Mouse (Mus musculus): Measurements from ENCODE around the gene Minpp1. TPM values are rescaled to one million over a fixed set of nuclear protein-coding genes. Genes with fewer than 3 reads are reported as not detected.
"Not testable (repeated sequence)": the region's sequence is repeated elsewhere in the genome, so short reads cannot be mapped to it uniquely, and the experiment has no call there.

Minpp1 gene
- polyA plus RNA-seq, 1 experiment = 70.7 TPM

DNA sequence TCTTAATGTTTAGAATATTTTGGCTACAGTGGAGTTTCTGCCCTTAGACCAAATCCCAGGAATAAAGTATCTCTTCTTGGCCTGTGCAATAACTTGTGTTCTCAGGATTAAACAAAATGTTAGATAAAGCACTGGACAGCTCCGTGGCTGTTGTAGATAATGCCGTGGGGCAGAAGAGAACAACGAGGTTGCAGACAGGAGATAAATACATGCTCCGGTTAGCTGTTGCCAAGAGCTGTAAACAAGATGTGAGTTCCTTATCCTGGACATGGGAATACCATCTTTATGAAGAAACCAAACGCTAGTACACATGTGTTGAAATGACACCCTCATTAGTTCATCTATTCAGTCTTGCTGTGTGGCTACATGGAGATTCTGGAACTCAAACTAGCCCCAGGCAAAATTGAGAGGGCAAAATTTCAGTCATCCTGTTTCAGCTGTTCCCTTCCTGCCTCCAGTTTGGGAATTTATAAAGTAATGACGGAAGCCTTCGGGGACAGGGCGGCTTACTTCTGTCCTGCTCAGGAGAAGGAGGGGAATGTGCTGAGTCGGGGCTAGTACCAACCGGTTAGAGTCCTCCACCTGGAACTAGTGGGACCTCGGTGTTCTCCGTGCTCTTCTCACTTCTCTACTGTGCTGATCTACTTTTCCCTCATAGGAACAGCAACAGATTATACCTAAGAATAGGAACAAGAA is 9.4 kb upstream of the Minpp1 start:
- no peak overlapping the region for H3K27ac ChIP-seq (ENCODE audit: control insufficient read depth, insufficient read depth, low read length)
- 90% methylated on average over 12 of the region's 12 CpGs for WGBS
- H3K27me3 ChIP-seq (ENCODE audit: control insufficient read depth, insufficient read depth, low read length) = no peaks in the 10 kb centered on the region
- DNase-seq = no peak
- H3K4me3 ChIP-seq (ENCODE audit: control insufficient read depth, insufficient read depth, low read length) = no peak overlapping the region
- no peak for TF ChIP-seq CTCF (IDR thresholded peaks at IDR 0.05; ENCODE audit: borderline replicate concordance, control insufficient read depth, extremely low read depth, insufficient read depth, low read length, poor library complexity)
- no peak for TF ChIP-seq POLR2A (IDR thresholded peaks at IDR 0.05; ENCODE audit: control insufficient read depth, extremely low read depth, insufficient read depth, low read length, poor library complexity)
- no peaks in the 10 kb centered on the region for H3K4me1 ChIP-seq (replicated peaks; ENCODE audit: control insufficient read depth, insufficient read depth, low read length)
- no peaks in the 10 kb centered on the region for H3K36me3 ChIP-seq (ENCODE audit: control insufficient read depth, insufficient read depth, low read length)

DNA sequence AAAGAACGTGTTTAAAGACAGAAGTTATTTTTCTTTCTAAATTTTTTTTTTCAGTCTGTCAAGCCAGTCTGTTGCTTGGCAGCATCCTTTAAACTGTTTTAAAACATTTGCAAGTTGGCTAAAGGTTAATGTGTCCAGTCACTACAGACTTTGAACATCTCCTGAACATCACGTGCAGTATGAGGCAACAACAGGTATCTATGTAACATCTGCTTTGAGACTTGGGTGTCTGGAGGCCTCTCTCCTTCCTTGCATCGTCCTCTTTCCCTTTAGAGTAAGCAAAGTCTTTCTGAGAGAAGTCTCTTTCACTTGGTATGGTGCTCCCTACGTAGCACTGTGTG is 8.9 kb upstream of the Minpp1 start:
- H3K36me3 ChIP-seq (ENCODE audit: control insufficient read depth, insufficient read depth, low read length) = no peaks in the 10 kb centered on the region
- no peaks in the 10 kb centered on the region for H3K4me1 ChIP-seq (replicated peaks; ENCODE audit: control insufficient read depth, insufficient read depth, low read length)
- no peak for DNase-seq
- TF ChIP-seq POLR2A (IDR thresholded peaks at IDR 0.05; ENCODE audit: control insufficient read depth, extremely low read depth, insufficient read depth, low read length, poor library complexity) (no peak), CTCF (IDR thresholded peaks at IDR 0.05; ENCODE audit: borderline replicate concordance, control insufficient read depth, extremely low read depth, insufficient read depth, low read length, poor library complexity) (no peak)
- H3K27me3 ChIP-seq (ENCODE audit: control insufficient read depth, insufficient read depth, low read length) = no peaks in the 10 kb centered on the region
- H3K27ac ChIP-seq (ENCODE audit: control insufficient read depth, insufficient read depth, low read length) = no peak overlapping the region
- WGBS = 84% methylated on average over 4 of the region's 4 CpGs
- H3K4me3 ChIP-seq (ENCODE audit: control insufficient read depth, insufficient read depth, low read length) = no peak overlapping the region

DNA sequence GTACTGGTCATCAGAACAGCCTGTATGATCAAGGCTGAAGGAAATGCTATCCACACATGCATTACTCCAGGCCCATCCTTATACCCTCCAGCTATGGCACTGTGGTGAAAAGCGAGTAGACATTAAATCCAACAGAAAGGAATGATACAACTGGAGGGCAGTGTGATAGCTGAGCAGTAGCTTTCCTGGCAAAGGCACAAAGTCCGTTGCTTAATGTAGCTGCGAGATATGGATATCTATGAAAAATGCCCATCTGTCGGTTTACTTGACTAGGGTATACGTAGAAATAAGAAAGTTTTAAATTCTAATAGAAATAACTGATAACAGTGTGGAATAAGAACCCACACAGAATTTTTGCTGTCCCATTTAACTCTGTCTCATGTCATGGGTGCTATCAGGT is 5.3 kb upstream of the Minpp1 start:
- DNase-seq = no peak
- TF ChIP-seq CTCF (IDR thresholded peaks at IDR 0.05; ENCODE audit: borderline replicate concordance, control insufficient read depth, extremely low read depth, insufficient read depth, low read length, poor library complexity) = no peak
- TF ChIP-seq POLR2A (IDR thresholded peaks at IDR 0.05; ENCODE audit: control insufficient read depth, extremely low read depth, insufficient read depth, low read length, poor library complexity) = no peak
- Histone ChIP-seq H3K4me3 (ENCODE audit: control insufficient read depth, insufficient read depth, low read length) (no peak overlapping the region), H3K36me3 (ENCODE audit: control insufficient read depth, insufficient read depth, low read length) (no peaks in the 10 kb centered on the region), H3K27ac (ENCODE audit: control insufficient read depth, insufficient read depth, low read length) (no peak overlapping the region), H3K4me1 (replicated peaks; ENCODE audit: control insufficient read depth, insufficient read depth, low read length) (no peaks in the 10 kb centered on the region), H3K27me3 (ENCODE audit: control insufficient read depth, insufficient read depth, low read length) (no peaks in the 10 kb centered on the region)
- WGBS = 97% methylated on average over 5 of the region's 5 CpGs

- H3K4me1 ChIP-seq (replicated peaks; ENCODE audit: control insufficient read depth, insufficient read depth, low read length) = no peaks in the 10 kb centered on the region
- TF ChIP-seq CTCF (IDR thresholded peaks at IDR 0.05; ENCODE audit: borderline replicate concordance, control insufficient read depth, extremely low read depth, insufficient read depth, low read length, poor library complexity) (no peak), POLR2A (IDR thresholded peaks at IDR 0.05; ENCODE audit: control insufficient read depth, extremely low read depth, insufficient read depth, low read length, poor library complexity) (no peak)
- 95% methylated on average over 8 of the region's 8 CpGs for whole genome bisulfite sequencing
- no peaks in the 10 kb centered on the region for H3K36me3 ChIP-seq (ENCODE audit: control insufficient read depth, insufficient read depth, low read length)
- no peak overlapping the region for H3K27ac ChIP-seq (ENCODE audit: control insufficient read depth, insufficient read depth, low read length)
- no peak overlapping the region for H3K4me3 ChIP-seq (ENCODE audit: control insufficient read depth, insufficient read depth, low read length)
- no peaks in the 10 kb centered on the region for H3K27me3 ChIP-seq (ENCODE audit: control insufficient read depth, insufficient read depth, low read length)
- no peak for DNase-seq
Observed at GRCm38 (mm10) chr19:32480791-32481442, 4.7 kb upstream of the Minpp1 start.

DNA sequence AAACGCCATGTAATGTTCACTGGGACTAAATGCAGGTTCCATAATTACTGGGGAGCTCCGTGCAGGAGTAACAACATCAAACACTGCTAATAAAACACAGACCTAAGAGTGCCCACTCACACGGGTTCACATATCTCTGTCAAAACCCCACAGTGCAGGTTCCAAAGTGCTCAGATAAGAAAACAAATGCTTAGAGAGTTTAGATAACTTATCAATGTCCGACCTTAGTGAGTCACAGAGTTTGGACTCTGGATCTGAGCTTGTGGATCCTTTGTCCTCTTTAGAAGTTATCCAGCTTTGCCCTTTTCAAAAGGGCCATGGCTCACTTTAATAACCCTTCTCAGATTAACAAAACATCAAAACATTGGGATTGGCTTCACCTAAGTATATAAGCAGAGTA is 4.1 kb upstream of the Minpp1 start:
- Histone ChIP-seq H3K27ac (ENCODE audit: control insufficient read depth, insufficient read depth, low read length) (no peak overlapping the region), H3K36me3 (ENCODE audit: control insufficient read depth, insufficient read depth, low read length) (no peaks in the 10 kb centered on the region), H3K27me3 (ENCODE audit: control insufficient read depth, insufficient read depth, low read length) (no peaks in the 10 kb centered on the region), H3K4me1 (replicated peaks; ENCODE audit: control insufficient read depth, insufficient read depth, low read length) (peaks cover 1% of the 10 kb centered on the region), H3K4me3 (ENCODE audit: control insufficient read depth, insufficient read depth, low read length) (no peak overlapping the region)
- no peak for DNase-seq
- no peak for TF ChIP-seq POLR2A (IDR thresholded peaks at IDR 0.05; ENCODE audit: control insufficient read depth, extremely low read depth, insufficient read depth, low read length, poor library complexity)
- 89% methylated on average over 4 of the region's 4 CpGs for WGBS

DNA sequence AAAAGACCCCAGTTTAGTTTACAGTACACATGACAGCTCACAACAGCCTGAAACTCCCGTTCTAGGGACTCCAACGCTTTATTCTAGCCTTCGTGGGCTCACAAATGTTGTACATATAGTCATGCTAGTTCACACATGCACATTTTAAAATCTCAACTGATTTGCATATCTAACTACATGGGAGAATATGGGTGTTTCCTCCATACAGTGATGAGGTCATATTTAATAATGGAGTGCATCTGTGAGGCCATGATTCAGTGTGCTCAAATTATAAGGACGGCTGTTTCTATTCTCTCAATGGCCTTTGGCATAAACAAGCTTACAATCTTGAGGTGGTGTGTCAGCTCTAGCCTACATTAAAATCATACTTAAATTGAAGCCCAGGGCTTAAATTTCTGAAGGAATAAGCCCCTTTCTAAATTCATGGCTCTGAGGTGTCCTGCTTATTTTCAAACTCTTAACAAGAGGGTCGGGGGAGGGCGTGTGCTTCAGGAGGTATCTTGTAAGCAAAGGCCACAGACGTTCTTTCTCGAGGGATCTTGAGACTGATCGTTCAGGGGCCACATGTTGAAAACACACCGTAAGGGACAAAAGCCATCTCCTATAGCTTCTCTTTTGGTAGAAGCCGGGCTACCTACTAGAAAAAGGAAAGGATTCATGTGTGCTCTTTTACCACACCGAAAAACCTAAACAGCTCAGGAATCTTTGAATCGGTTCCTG is 468 bp upstream of the Minpp1 start:
- Histone ChIP-seq H3K27me3 (ENCODE audit: control insufficient read depth, insufficient read depth, low read length) (no peaks in the 10 kb centered on the region), H3K4me3 (ENCODE audit: control insufficient read depth, insufficient read depth, low read length) (peak overlapping the region; percentile 85), H3K4me1 (replicated peaks; ENCODE audit: control insufficient read depth, insufficient read depth, low read length) (peaks cover 15% of the 10 kb centered on the region), H3K27ac (ENCODE audit: control insufficient read depth, insufficient read depth, low read length) (0 out of 2 replicates have a peak overlapping the region, but pooled peaks have one; percentile 8), H3K36me3 (ENCODE audit: control insufficient read depth, insufficient read depth, low read length) (no peaks in the 10 kb centered on the region)
- DNase-seq = no peak
- no peak for TF ChIP-seq POLR2A (IDR thresholded peaks at IDR 0.05; ENCODE audit: control insufficient read depth, extremely low read depth, insufficient read depth, low read length, poor library complexity)
- TF ChIP-seq CTCF (IDR thresholded peaks at IDR 0.05; ENCODE audit: borderline replicate concordance, control insufficient read depth, extremely low read depth, insufficient read depth, low read length, poor library complexity) = no peak
- 19% methylated on average over 13 of the region's 13 CpGs for WGBS

GRCm38 (mm10) chr19:32486106-32486724 is 646 bp downstream of the Minpp1 start:
- peak; percentile 76 for DNase-seq
- WGBS = under 1% methylated on average over 47 of the region's 47 CpGs

More at GRCm38 (mm10) chr19:32486106-32486724, 646 bp downstream of the Minpp1 start:
- H3K27ac ChIP-seq (ENCODE audit: control insufficient read depth, insufficient read depth, low read length); H3K27me3 ChIP-seq (ENCODE audit: control insufficient read depth, insufficient read depth, low read length); H3K36me3 ChIP-seq (ENCODE audit: control insufficient read depth, insufficient read depth, low read length): not testable (repeated sequence)
- Histone ChIP-seq H3K4me1 (replicated peaks; ENCODE audit: control insufficient read depth, insufficient read depth, low read length) (peaks cover 17% of the 10 kb centered on the region), H3K4me3 (ENCODE audit: control insufficient read depth, insufficient read depth, low read length) (peak overlapping the region; percentile 85)

Data from thymus, adult 2 months (tissue).